7 mouse cellular contexts compared by ENCODE assay signal in the genomic region with DNA sequence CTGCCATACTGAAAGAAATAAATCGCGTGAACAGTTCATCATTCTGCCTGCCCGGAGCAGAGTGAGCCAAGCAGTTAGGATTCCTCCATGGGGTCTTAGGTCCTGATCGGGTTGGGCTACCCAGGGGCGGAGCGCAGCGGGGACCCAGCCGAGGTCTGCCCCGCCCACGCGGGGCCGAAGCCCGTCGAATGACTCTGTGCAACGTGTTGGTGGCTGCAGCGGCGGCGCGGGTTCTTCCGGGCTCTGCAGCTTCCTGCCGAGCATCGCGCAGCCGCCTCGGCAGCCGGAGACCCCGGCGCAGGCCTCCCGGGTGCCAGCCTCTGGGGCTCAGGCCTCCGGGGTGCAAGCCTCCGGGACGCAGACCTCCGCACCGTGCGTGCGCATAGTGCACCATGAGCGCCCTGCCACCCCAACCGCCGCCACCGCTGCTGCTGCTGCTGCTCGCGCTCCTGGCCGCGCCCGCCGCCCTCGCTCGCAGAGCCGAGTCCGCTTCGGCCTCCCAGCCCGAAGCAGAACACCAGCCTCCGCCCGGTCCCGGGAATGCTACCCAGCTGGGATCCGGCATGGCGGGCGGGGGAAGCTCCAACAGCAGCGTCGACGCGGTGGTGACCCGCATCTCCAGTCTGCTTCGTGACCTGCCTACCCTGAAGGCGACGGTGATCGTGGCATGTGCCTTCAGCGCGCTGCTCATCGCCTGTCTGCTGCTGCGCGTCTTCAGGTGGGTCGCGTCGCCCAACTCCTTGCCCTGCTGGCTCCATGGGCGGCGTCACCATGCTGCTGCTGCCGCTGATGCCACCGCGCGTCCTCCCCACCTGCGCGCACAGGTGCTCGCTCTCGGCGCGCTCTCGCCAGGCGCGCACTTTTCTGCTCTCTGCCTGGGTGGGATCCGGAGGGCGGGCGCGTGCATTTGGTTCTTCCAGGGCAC. TPM values are rescaled to one million over a fixed set of nuclear protein-coding genes. Genes with fewer than 3 reads are reported as not detected.
DNase-seq lines count a peak whose midpoint lies in the region; ATAC-seq and TF ChIP-seq lines count a peak whose summit lies in the region.

A gene (plus strand): TSS at position 192 of the 925 bp plus-strand sequence.

- H3K4me3 ChIP-seq in embryonic facial prominence, embryonic 10.5 days = peak within 1 kb of the TSS; percentile 78
- peak within 1 kb of the TSS; percentile 80 for H3K4me3 ChIP-seq in heart, embryonic 10.5 days
- H3K4me3 ChIP-seq in limb, embryonic 13.5 days = peak within 1 kb of the TSS; percentile 65
- H3K4me3 ChIP-seq in midbrain, embryonic 13.5 days (replicated peaks) = peak within 1 kb of the TSS; percentile 61
- H3K4me3 ChIP-seq in testis, adult 2 months (ENCODE audit: control insufficient read depth, low read depth, low read length) = peak within 1 kb of the TSS; percentile 88

- no peak for TF ChIP-seq POLR2A in testis, adult 2 months (IDR thresholded peaks at IDR 0.05; ENCODE audit: control insufficient read depth, low read depth, low read length)

- 1% methylated on average over 94 of the region's 94 CpGs for WGBS in embryonic facial prominence, embryonic 10.5 days
- 2% methylated on average over 94 of the region's 94 CpGs for WGBS in heart, embryonic 10.5 days
- WGBS in limb, embryonic 13.5 days = under 1% methylated on average over 92 of the region's 94 CpGs
- WGBS in midbrain, embryonic 13.5 days = under 1% methylated on average over 94 of the region's 94 CpGs

- H3K9me3 ChIP-seq in embryonic facial prominence, embryonic 10.5 days = no peaks in the 10 kb centered on the region
- no peaks in the 10 kb centered on the region for H3K9me3 ChIP-seq in heart, embryonic 10.5 days
- H3K9me3 ChIP-seq in limb, embryonic 13.5 days = no peaks in the 10 kb centered on the region; the same call in 1 of the 2 replicates
- H3K9me3 ChIP-seq in midbrain, embryonic 13.5 days = no peaks in the 10 kb centered on the region

- peak; percentile 79 for DNase-seq in adrenal gland, adult 2 months
- DNase-seq in embryonic facial prominence, embryonic 10.5 days (ENCODE audit: low spot score) = peak; percentile 85
- DNase-seq in heart, embryonic 10.5 days (ENCODE audit: low spot score) = peak; percentile 79
- DNase-seq in kidney, adult 9 months = peak; percentile 35

- H3K4me2 ChIP-seq in limb, embryonic 13.5 days (replicated peaks) = peak within 1 kb of the TSS; percentile 98
- peak within 1 kb of the TSS; percentile 85 for H3K4me2 ChIP-seq in midbrain, embryonic 13.5 days (replicated peaks)

- H3K9ac ChIP-seq in limb, embryonic 13.5 days = peak within 1 kb of the TSS; percentile 78
- peak within 1 kb of the TSS; percentile 78 for H3K9ac ChIP-seq in midbrain, embryonic 13.5 days (replicated peaks)

- H3K36me3 ChIP-seq in embryonic facial prominence, embryonic 10.5 days (replicated peaks) = no peaks in the 10 kb centered on the region
- H3K36me3 ChIP-seq in heart, embryonic 10.5 days = no peaks in the 10 kb centered on the region
- H3K36me3 ChIP-seq in limb, embryonic 13.5 days = no peaks in the 10 kb centered on the region
- no peaks in the 10 kb centered on the region for H3K36me3 ChIP-seq in midbrain, embryonic 13.5 days
- no peaks in the 10 kb centered on the region for H3K36me3 ChIP-seq in testis, adult 2 months (ENCODE audit: control insufficient read depth, insufficient read depth, low read length)

- 0 out of 2 replicates have a peak, but pooled peaks have one; percentile 5 for TF ChIP-seq CTCF in testis, adult 2 months (IDR thresholded peaks at IDR 0.05; ENCODE audit: control insufficient read depth, insufficient read depth, insufficient replicate concordance, low read depth, low read length)

- ATAC-seq in limb, embryonic 13.5 days (ENCODE audit: low FRiP score, low read depth) = peak; percentile 87
- peak; percentile 89 for ATAC-seq in midbrain, embryonic 13.5 days

- peak within 1 kb of the TSS; percentile 83 for H3K27ac ChIP-seq in embryonic facial prominence, embryonic 10.5 days (replicated peaks)
- peak within 1 kb of the TSS; percentile 85 for H3K27ac ChIP-seq in heart, embryonic 10.5 days
- H3K27ac ChIP-seq in limb, embryonic 13.5 days = peak within 1 kb of the TSS; percentile 67
- H3K27ac ChIP-seq in midbrain, embryonic 13.5 days = peak within 1 kb of the TSS; percentile 77
- no peak within 1 kb of the TSS for H3K27ac ChIP-seq in testis, adult 2 months (ENCODE audit: control insufficient read depth, insufficient read depth, low read depth, low read length)

- peaks cover 26% of the 10 kb centered on the region for H3K4me1 ChIP-seq in embryonic facial prominence, embryonic 10.5 days
- H3K4me1 ChIP-seq in heart, embryonic 10.5 days = peaks cover 37% of the 10 kb centered on the region
- H3K4me1 ChIP-seq in limb, embryonic 13.5 days = peaks cover 30% of the 10 kb centered on the region
- peaks cover 23% of the 10 kb centered on the region for H3K4me1 ChIP-seq in midbrain, embryonic 13.5 days (replicated peaks)
- H3K4me1 ChIP-seq in testis, adult 2 months (ENCODE audit: control insufficient read depth, insufficient read depth, low read length) = peaks cover 14% of the 10 kb centered on the region

- peaks cover 50% of the 10 kb centered on the region for H3K27me3 ChIP-seq in embryonic facial prominence, embryonic 10.5 days (replicated peaks; ENCODE audit: low read depth, poor library complexity, severe bottlenecking)
- H3K27me3 ChIP-seq in heart, embryonic 10.5 days (ENCODE audit: insufficient read depth, poor library complexity, severe bottlenecking) = peaks cover 43% of the 10 kb centered on the region
- H3K27me3 ChIP-seq in limb, embryonic 13.5 days = peaks cover 37% of the 10 kb centered on the region
- peaks cover 28% of the 10 kb centered on the region for H3K27me3 ChIP-seq in midbrain, embryonic 13.5 days
- no peaks in the 10 kb centered on the region for H3K27me3 ChIP-seq in testis, adult 2 months (ENCODE audit: control insufficient read depth, insufficient read depth, low read length)

RNA-seq across cellular contexts. Expression of the gene that starts here (rescaled TPM):
- 10 to 100 TPM in 1 of 2 experiments, 1 to 10 TPM in 1; 7.7 to 11.5 TPM for total RNA-seq in adrenal gland, adult 2 months (2021)
- 18.8 and 19.1 TPM in 2 replicates for polyA plus RNA-seq in adrenal gland, adult 2 months (2012; rRNA removed)
- polyA plus RNA-seq in embryonic facial prominence, embryonic 10.5 days (2016; fragmentation: Nextera tagmentation; extraction: Ambion mirVana) = 20.2 and 24.5 TPM in 2 replicates
- polyA plus RNA-seq in heart, embryonic 10.5 days (2016; fragmentation: Nextera tagmentation; extraction: Ambion mirVana) = 21.0 and 24.1 TPM in 2 replicates
- polyA plus RNA-seq in limb, embryonic 13.5 days (2015; fragmentation: Nextera tagmentation; extraction: Ambion mirVana) = 37.4 TPM in 2 replicates
- 24.5 and 27.1 TPM in 2 replicates for polyA plus RNA-seq in midbrain, embryonic 13.5 days (2015; fragmentation: Nextera tagmentation; extraction: Ambion mirVana)
- polyA plus RNA-seq in testis, adult 2 months (2012; rRNA removed) = 0.12 and 0.23 TPM in 2 replicates

Comparison
In these comparisons a context has a peak if more than half of its experiments do, and no peak if none do; other contexts are left out.
1. RNA of the gene that starts here (polyA plus RNA-seq): 37.4 TPM in limb, embryonic 13.5 days, 24.5 to 27.1 TPM in midbrain, embryonic 13.5 days, 20.2 to 24.5 TPM in embryonic facial prominence, embryonic 10.5 days, 21.0 to 24.1 TPM in heart, embryonic 10.5 days and 18.8 to 19.1 TPM in adrenal gland, adult 2 months; 0.12 to 0.23 TPM in testis, adult 2 months; every median in the first group is over 10 times any median in the second.
2. DNase-seq: peak in every context shown above with its lines; median percentile 85 in embryonic facial prominence, embryonic 10.5 days; 79 in adrenal gland, adult 2 months; 79 in heart, embryonic 10.5 days; 35 in kidney, adult 9 months.
3. Peak in every context shown above with its lines, with median percentiles within 50 percentile points of each other: H3K4me3 ChIP-seq.